ENCODE assay signal across 9 mouse cellular contexts in genomic region chr5:24979312-24979967, GRCm38 (mm10).
A peak's percentile ranks its signal among the peaks of the same experiment; 100 is the strongest.
DNase-seq lines count a peak whose midpoint lies in the region; ATAC-seq and TF ChIP-seq lines count a peak whose summit lies in the region.
"Had no signal": no experiment of that assay in that cellular context is flagged by ENCODE, and none has a peak within 500 bp of the region (broad histone marks: within the 10 kb centered on the region; RNA-seq: fewer than 3 reads in every experiment).

No protein-coding gene starts in this region.

- H3K4me1 ChIP-seq in kidney, adult 2 months (ENCODE audit: control insufficient read depth, insufficient read depth, low read length): peaks cover 25% of the 10 kb centered on the region
- H3K4me1 ChIP-seq in stomach, embryonic 14.5 days (ENCODE audit: control insufficient read depth, insufficient read depth, low read length): peaks cover 9% of the 10 kb centered on the region; the same call in 1 of the 2 replicates
- 0 out of 2 replicates have a peak, but pooled peaks cover 4% of the 10 kb centered on the region for H3K4me1 ChIP-seq in forebrain, embryonic 13.5 days

- WGBS in kidney, adult 2 months: 46% methylated on average over 4 of the region's 4 CpGs
- WGBS in stomach, embryonic 14.5 days: 54% methylated on average over 4 of the region's 4 CpGs
- WGBS in forebrain, embryonic 13.5 days: 38% methylated on average over 4 of the region's 4 CpGs

- peak; percentile 42; the same call in 1 of the 2 replicates for ATAC-seq in stomach, embryonic 14.5 days (ENCODE audit: insufficient number of reproducible peaks, insufficient read depth, low FRiP score, low read depth)
- no peak for ATAC-seq in forebrain, embryonic 13.5 days
- ATAC-seq: forebrain, embryonic 14.5 days had no signal

- no peak overlapping the region for H3K4me3 ChIP-seq in kidney, adult 2 months (ENCODE audit: insufficient read depth, low read depth, low read length)
- no peak overlapping the region for H3K4me3 ChIP-seq in stomach, embryonic 14.5 days (ENCODE audit: low read depth, low read length)
- H3K4me3 ChIP-seq in forebrain, embryonic 13.5 days: no peak overlapping the region

- H3K36me3 ChIP-seq in kidney, adult 2 months (ENCODE audit: control insufficient read depth, insufficient read depth, low read length): no peaks in the 10 kb centered on the region
- no peaks in the 10 kb centered on the region for H3K36me3 ChIP-seq in stomach, embryonic 14.5 days (ENCODE audit: control insufficient read depth, insufficient read depth, low read length)
- H3K36me3 ChIP-seq in forebrain, embryonic 13.5 days (ENCODE audit: poor library complexity, severe bottlenecking): no peaks in the 10 kb centered on the region

- no peak for TF ChIP-seq POLR2A in kidney, adult 2 months (IDR thresholded peaks at IDR 0.05; ENCODE audit: low read depth, low read length)

- TF ChIP-seq CTCF in kidney, adult 2 months (conservative IDR thresholded peaks at IDR 0.05; ENCODE audit: insufficient read depth, insufficient read length, low read depth, low read length): no peak

- peak; percentile 20 for DNase-seq in kidney, adult 2 months
- no peak for DNase-seq in kidney, postnatal 25 days
- peak; percentile 4 for DNase-seq in c-Kit-negative CD71-positive TER-119-positive erythroid progenitor cells, embryonic 14.5 days (ENCODE audit: low read depth, low spot score)
- peak; percentile 38 for DNase-seq in kidney, postnatal 14 days
- DNase-seq in cerebellum, postnatal 4 days (ENCODE audit: low spot score in 2 of 2): no peak
- DNase-seq: lung, postnatal 14 days had no signal

- H3K9me3 ChIP-seq in stomach, embryonic 14.5 days (ENCODE audit: control insufficient read depth, low read depth, low read length): no peaks in the 10 kb centered on the region
- no peaks in the 10 kb centered on the region for H3K9me3 ChIP-seq in forebrain, embryonic 13.5 days (replicated peaks)

- H3K27me3 ChIP-seq in kidney, adult 2 months (replicated peaks; ENCODE audit: control insufficient read depth, insufficient read depth, low read length): no peaks in the 10 kb centered on the region
- no peaks in the 10 kb centered on the region for H3K27me3 ChIP-seq in stomach, embryonic 14.5 days (ENCODE audit: control insufficient read depth, insufficient read depth, low read length)
- H3K27me3 ChIP-seq in forebrain, embryonic 13.5 days: no peaks in the 10 kb centered on the region

- H3K9ac ChIP-seq in stomach, embryonic 14.5 days (replicated peaks; ENCODE audit: low read depth, low read length): no peak overlapping the region
- no peak overlapping the region for H3K9ac ChIP-seq in forebrain, embryonic 13.5 days

- H3K4me2 ChIP-seq in stomach, embryonic 14.5 days (replicated peaks; ENCODE audit: low read depth, low read length): no peak overlapping the region
- no peak overlapping the region for H3K4me2 ChIP-seq in forebrain, embryonic 13.5 days

- H3K27ac ChIP-seq in kidney, adult 2 months (ENCODE audit: insufficient read depth, low read depth, low read length): no peak overlapping the region
- H3K27ac ChIP-seq in stomach, embryonic 14.5 days (ENCODE audit: low read length): peak overlapping the region; percentile 21; the same call in 1 of the 2 replicates
- no peak overlapping the region for H3K27ac ChIP-seq in forebrain, embryonic 13.5 days

Comparison
In these comparisons a context has a peak if more than half of its experiments do, and no peak if none do; other contexts are left out.
1. DNase-seq: peak in kidney, adult 2 months (single experiment), c-Kit-negative CD71-positive TER-119-positive erythroid progenitor cells, embryonic 14.5 days (single experiment) and kidney, postnatal 14 days (single experiment); none in kidney, postnatal 25 days (0 of 2) and cerebellum, postnatal 4 days (0 of 2).